Mouse (Mus musculus): Measurements from ENCODE around the gene Cbx5. TPM values are rescaled to one million over a fixed set of nuclear protein-coding genes. Genes with fewer than 3 reads are reported as not detected.

Gene Cbx5
- polyA plus RNA-seq, 1 experiment from 2014 or later = 26.8 TPM

GRCm38 (mm10) chr15:103163182-103163919, 76.3 kb downstream of the Cbx5 start:
- ATAC-seq (ENCODE audit: low FRiP score, low TSS enrichment) = peak; percentile 78
- no peaks in the 10 kb centered on the region for H3K4me1 ChIP-seq (replicated peaks; ENCODE audit: control insufficient read depth, insufficient read depth)
- TF ChIP-seq EP300 (optimal IDR thresholded peaks at IDR 0.05) (no peak), CTCF (IDR thresholded peaks at IDR 0.05; ENCODE audit: low read depth) (no peak)
- H3K4me3 ChIP-seq (ENCODE audit: low read depth, low read length) = peak overlapping the region; percentile 65
- H3K27ac ChIP-seq (replicated peaks) = no peak overlapping the region
- H3K9ac ChIP-seq (ENCODE audit: low read length) = peak overlapping the region; percentile 59
- peak overlapping the region; percentile 50 for H3K4me2 ChIP-seq (replicated peaks; ENCODE audit: low read depth)
- no peaks in the 10 kb centered on the region for H3K36me3 ChIP-seq (ENCODE audit: control insufficient read depth, insufficient read depth, low read length)
- WGBS = 8% methylated on average over 25 of the region's 25 CpGs
- H3K9me3 ChIP-seq (ENCODE audit: control insufficient read depth, low read length) = no peaks in the 10 kb centered on the region
- DNase-seq (ENCODE audit: low spot score) = peak; percentile 89
- H3K27me3 ChIP-seq (ENCODE audit: control insufficient read depth, insufficient read depth, low read length) = no peaks in the 10 kb centered on the region

GRCm38 (mm10) chr15:103157585-103157984, 82.0 kb downstream of the Cbx5 start:
- Histone ChIP-seq H3K27ac (replicated peaks) (no peak overlapping the region), H3K9me3 (ENCODE audit: control insufficient read depth, low read length) (no peaks in the 10 kb centered on the region), H3K27me3 (ENCODE audit: control insufficient read depth, insufficient read depth, low read length) (no peaks in the 10 kb centered on the region), H3K36me3 (ENCODE audit: control insufficient read depth, insufficient read depth, low read length) (no peaks in the 10 kb centered on the region), H3K4me2 (replicated peaks; ENCODE audit: low read depth) (no peak overlapping the region), H3K9ac (ENCODE audit: low read length) (no peak overlapping the region), H3K4me1 (replicated peaks; ENCODE audit: control insufficient read depth, insufficient read depth) (no peaks in the 10 kb centered on the region), H3K4me3 (ENCODE audit: low read depth, low read length) (no peak overlapping the region)
- no peak for ATAC-seq (ENCODE audit: low FRiP score, low TSS enrichment)
- TF ChIP-seq EP300 (optimal IDR thresholded peaks at IDR 0.05) = no peak
- no peak for TF ChIP-seq CTCF (IDR thresholded peaks at IDR 0.05; ENCODE audit: low read depth)
- WGBS = 76% methylated on average over 10 of the region's 10 CpGs
- DNase-seq (ENCODE audit: low spot score) = no peak

GRCm38 (mm10) chr15:103156890-103157289, 82.7 kb downstream of the Cbx5 start:
- ATAC-seq (ENCODE audit: low FRiP score, low TSS enrichment) = no peak
- H3K4me3 ChIP-seq (ENCODE audit: low read depth, low read length) = no peak overlapping the region
- no peak for TF ChIP-seq CTCF (IDR thresholded peaks at IDR 0.05; ENCODE audit: low read depth)
- no peak for TF ChIP-seq EP300 (optimal IDR thresholded peaks at IDR 0.05)
- H3K27me3 ChIP-seq (ENCODE audit: control insufficient read depth, insufficient read depth, low read length) = no peaks in the 10 kb centered on the region
- H3K9ac ChIP-seq (ENCODE audit: low read length) = no peak overlapping the region
- no peak for DNase-seq (ENCODE audit: low spot score)
- no peaks in the 10 kb centered on the region for H3K9me3 ChIP-seq (ENCODE audit: control insufficient read depth, low read length)
- H3K36me3 ChIP-seq (ENCODE audit: control insufficient read depth, insufficient read depth, low read length) = no peaks in the 10 kb centered on the region
- no peak overlapping the region for H3K27ac ChIP-seq (replicated peaks)
- H3K4me2 ChIP-seq (replicated peaks; ENCODE audit: low read depth) = no peak overlapping the region
- WGBS = 66% methylated on average over 7 of the region's 7 CpGs
- H3K4me1 ChIP-seq (replicated peaks; ENCODE audit: control insufficient read depth, insufficient read depth) = no peaks in the 10 kb centered on the region

- Histone ChIP-seq H3K27ac (replicated peaks) (no peak overlapping the region), H3K4me2 (replicated peaks; ENCODE audit: low read depth) (no peak overlapping the region), H3K9ac (ENCODE audit: low read length) (no peak overlapping the region), H3K4me1 (replicated peaks; ENCODE audit: control insufficient read depth, insufficient read depth) (no peaks in the 10 kb centered on the region), H3K36me3 (ENCODE audit: control insufficient read depth, insufficient read depth, low read length) (no peaks in the 10 kb centered on the region), H3K27me3 (ENCODE audit: control insufficient read depth, insufficient read depth, low read length) (no peaks in the 10 kb centered on the region), H3K4me3 (ENCODE audit: low read depth, low read length) (no peak overlapping the region), H3K9me3 (ENCODE audit: control insufficient read depth, low read length) (no peaks in the 10 kb centered on the region)
- TF ChIP-seq CTCF (IDR thresholded peaks at IDR 0.05; ENCODE audit: low read depth) (no peak), EP300 (optimal IDR thresholded peaks at IDR 0.05) (no peak)
- DNase-seq (ENCODE audit: low spot score) (no peak), ATAC-seq (ENCODE audit: low FRiP score, low TSS enrichment) (no peak)
- 51% methylated on average over 31 of the region's 32 CpGs for WGBS
These were observed 84.0 kb downstream of the Cbx5 start for GRCm38 (mm10) chr15:103155366-103156321.

- TF ChIP-seq EP300 (optimal IDR thresholded peaks at IDR 0.05) = no peak
- Histone ChIP-seq H3K27me3 (ENCODE audit: control insufficient read depth, insufficient read depth, low read length) (no peaks in the 10 kb centered on the region), H3K9ac (ENCODE audit: low read length) (no peak overlapping the region), H3K36me3 (ENCODE audit: control insufficient read depth, insufficient read depth, low read length) (no peaks in the 10 kb centered on the region), H3K9me3 (ENCODE audit: control insufficient read depth, low read length) (no peaks in the 10 kb centered on the region), H3K4me1 (replicated peaks; ENCODE audit: control insufficient read depth, insufficient read depth) (no peaks in the 10 kb centered on the region), H3K4me2 (replicated peaks; ENCODE audit: low read depth) (no peak overlapping the region), H3K4me3 (ENCODE audit: low read depth, low read length) (no peak overlapping the region), H3K27ac (replicated peaks) (no peak overlapping the region)
- 82% methylated on average over 4 of the region's 4 CpGs for WGBS
- ATAC-seq (ENCODE audit: low FRiP score, low TSS enrichment) = no peak
- DNase-seq (ENCODE audit: low spot score) = no peak
These were observed 86.6 kb downstream of the Cbx5 start for GRCm38 (mm10) chr15:103152890-103153610.

Data from stomach, postnatal 0 days (tissue).